Comparison of ENCODE assay signal across 18 mouse cellular contexts in the genomic region with DNA sequence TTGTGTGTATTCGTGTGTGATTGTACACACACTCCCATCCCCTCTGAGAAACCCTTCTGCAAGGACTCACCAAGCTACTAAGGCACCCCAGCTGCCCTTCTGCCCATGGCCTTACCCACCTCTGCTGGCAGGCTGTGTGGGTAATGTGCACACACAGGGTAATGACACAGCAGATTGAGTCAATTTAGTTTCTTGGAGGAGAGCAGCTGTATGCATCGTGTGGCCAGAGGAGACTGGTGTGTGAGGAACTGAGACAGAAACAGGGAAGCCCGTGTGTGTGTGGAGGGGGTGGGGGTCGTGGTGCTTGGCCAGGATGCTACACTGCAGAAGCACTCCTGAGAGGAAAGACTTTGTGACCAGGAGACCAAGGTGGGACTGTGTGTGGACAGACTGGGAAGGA. TPM values are rescaled to one million over a fixed set of nuclear protein-coding genes. Genes with fewer than 3 reads are reported as not detected.
DNase-seq lines count a peak whose midpoint lies in the region; ATAC-seq lines count a peak whose summit lies in the region.
"Had no signal": no experiment of that assay in that cellular context is flagged by ENCODE, and none has a peak within 500 bp of the region (broad histone marks: within the 10 kb centered on the region; RNA-seq: fewer than 3 reads in every experiment).

No protein-coding gene starts in this region.

- no peak overlapping the region for H3K4me2 ChIP-seq in forebrain, embryonic 15.5 days (replicated peaks)
- no peak overlapping the region for H3K4me2 ChIP-seq in forebrain, embryonic 12.5 days
- H3K4me2 ChIP-seq in limb, embryonic 13.5 days (replicated peaks) = no peak overlapping the region
- H3K4me2 ChIP-seq in liver, embryonic 13.5 days = 0 out of 2 replicates have a peak overlapping the region, but pooled peaks have one; percentile 10
- H3K4me2 ChIP-seq: embryonic facial prominence, embryonic 12.5 days; stomach, embryonic 15.5 days had no signal

- no peaks in the 10 kb centered on the region for H3K36me3 ChIP-seq in forebrain, embryonic 15.5 days
- H3K36me3 ChIP-seq in forebrain, embryonic 12.5 days (replicated peaks) = no peaks in the 10 kb centered on the region
- no peaks in the 10 kb centered on the region for H3K36me3 ChIP-seq in limb, embryonic 13.5 days
- H3K36me3 ChIP-seq in limb, embryonic 10.5 days = no peaks in the 10 kb centered on the region
- H3K36me3 ChIP-seq in liver, embryonic 13.5 days = no peaks in the 10 kb centered on the region
- H3K36me3 ChIP-seq: embryonic facial prominence, embryonic 12.5 days; forebrain, embryonic 10.5 days; stomach, embryonic 15.5 days had no signal

- no peak for DNase-seq in limb, embryonic 10.5 days (ENCODE audit: low spot score)
- DNase-seq in liver, embryonic 13.5 days = peak; percentile 52
- no peak for DNase-seq in layer of hippocampus, postnatal 14 days (ENCODE audit: low spot score in 2 of 2)
- DNase-seq in c-Kit-positive CD71-positive TER-119-positive erythroid progenitor cells, embryonic 14.5 days (ENCODE audit: low spot score) = no peak
- DNase-seq: cerebellum, adult 11-12 months; cerebellum, postnatal 36 days; gastrocnemius, postnatal 36 days; kidney, postnatal 25 days; retina, postnatal 1 day had no signal

- H3K9ac ChIP-seq in forebrain, embryonic 15.5 days (replicated peaks) = no peak overlapping the region
- H3K9ac ChIP-seq in forebrain, embryonic 12.5 days = no peak overlapping the region
- H3K9ac ChIP-seq in limb, embryonic 13.5 days = no peak overlapping the region
- peak overlapping the region; percentile 36; the same call in 1 of the 2 replicates for H3K9ac ChIP-seq in liver, embryonic 13.5 days
- H3K9ac ChIP-seq: embryonic facial prominence, embryonic 12.5 days; stomach, embryonic 15.5 days had no signal

- 0 out of 2 replicates have a peak, but pooled peaks have one; percentile 24 for ATAC-seq in forebrain, embryonic 15.5 days (replicated peaks)
- ATAC-seq in forebrain, embryonic 12.5 days (ENCODE audit: low FRiP score) = no peak
- ATAC-seq in limb, embryonic 13.5 days (ENCODE audit: low FRiP score, low read depth) = peak; percentile 16; the same call in 1 of the 2 replicates
- peak; percentile 20; the same call in 1 of the 2 replicates for ATAC-seq in liver, embryonic 13.5 days (ENCODE audit: low read depth)
- ATAC-seq in inflammation-experienced regulatory T-cells, adult 6 months = no peak
- ATAC-seq: intestine, postnatal 0 days had no signal

- no peak overlapping the region for H3K27ac ChIP-seq in forebrain, embryonic 15.5 days (replicated peaks)
- no peak overlapping the region for H3K27ac ChIP-seq in forebrain, embryonic 12.5 days
- H3K27ac ChIP-seq in limb, embryonic 13.5 days = no peak overlapping the region
- H3K27ac ChIP-seq in limb, embryonic 10.5 days = no peak overlapping the region
- H3K27ac ChIP-seq in liver, embryonic 13.5 days = peak overlapping the region; percentile 98
- H3K27ac ChIP-seq: embryonic facial prominence, embryonic 12.5 days; forebrain, embryonic 10.5 days; stomach, embryonic 15.5 days had no signal

- no peak overlapping the region for H3K4me3 ChIP-seq in forebrain, embryonic 15.5 days
- H3K4me3 ChIP-seq in forebrain, embryonic 12.5 days (replicated peaks) = no peak overlapping the region
- no peak overlapping the region for H3K4me3 ChIP-seq in limb, embryonic 13.5 days
- no peak overlapping the region for H3K4me3 ChIP-seq in limb, embryonic 10.5 days
- H3K4me3 ChIP-seq in liver, embryonic 13.5 days (replicated peaks) = no peak overlapping the region
- H3K4me3 ChIP-seq: embryonic facial prominence, embryonic 12.5 days; forebrain, embryonic 10.5 days; stomach, embryonic 15.5 days had no signal

- 68% methylated on average over 4 of the region's 4 CpGs for WGBS in forebrain, embryonic 15.5 days
- 60% methylated on average over 4 of the region's 4 CpGs for WGBS in forebrain, embryonic 12.5 days
- 48% methylated on average over 4 of the region's 4 CpGs for WGBS in limb, embryonic 13.5 days
- WGBS in limb, embryonic 10.5 days = 57% methylated on average over 4 of the region's 4 CpGs
- 39% methylated on average over 4 of the region's 4 CpGs for WGBS in liver, embryonic 13.5 days (ENCODE audit: insufficient replicate concordance)

- no peaks in the 10 kb centered on the region for H3K9me3 ChIP-seq in forebrain, embryonic 15.5 days
- no peaks in the 10 kb centered on the region for H3K9me3 ChIP-seq in forebrain, embryonic 12.5 days
- H3K9me3 ChIP-seq in limb, embryonic 13.5 days = no peaks in the 10 kb centered on the region
- no peaks in the 10 kb centered on the region for H3K9me3 ChIP-seq in limb, embryonic 10.5 days (replicated peaks)
- H3K9me3 ChIP-seq in liver, embryonic 13.5 days (replicated peaks) = no peaks in the 10 kb centered on the region
- H3K9me3 ChIP-seq: embryonic facial prominence, embryonic 12.5 days; forebrain, embryonic 10.5 days; stomach, embryonic 15.5 days had no signal

- peaks cover 4% of the 10 kb centered on the region; the same call in 1 of the 2 replicates for H3K4me1 ChIP-seq in forebrain, embryonic 15.5 days
- peaks cover 26% of the 10 kb centered on the region for H3K4me1 ChIP-seq in forebrain, embryonic 12.5 days
- no peaks in the 10 kb centered on the region for H3K4me1 ChIP-seq in limb, embryonic 13.5 days
- peaks cover 49% of the 10 kb centered on the region for H3K4me1 ChIP-seq in limb, embryonic 10.5 days
- H3K4me1 ChIP-seq in liver, embryonic 13.5 days (replicated peaks) = peaks cover 83% of the 10 kb centered on the region
- H3K4me1 ChIP-seq: embryonic facial prominence, embryonic 12.5 days; stomach, embryonic 15.5 days had no signal

- peaks cover 32% of the 10 kb centered on the region for H3K27me3 ChIP-seq in forebrain, embryonic 15.5 days
- H3K27me3 ChIP-seq in forebrain, embryonic 12.5 days = peaks cover 69% of the 10 kb centered on the region
- peaks cover 51% of the 10 kb centered on the region for H3K27me3 ChIP-seq in limb, embryonic 13.5 days
- peaks cover 88% of the 10 kb centered on the region for H3K27me3 ChIP-seq in limb, embryonic 10.5 days (ENCODE audit: low read depth, poor library complexity, severe bottlenecking)
- peaks cover 41% of the 10 kb centered on the region for H3K27me3 ChIP-seq in liver, embryonic 13.5 days

RNA-seq across cellular contexts. Expression of gene Cacna2d2, which starts 27.0 kb away (rescaled TPM):
- 3.9 and 4.2 TPM in 2 replicates for polyA plus RNA-seq in forebrain, embryonic 15.5 days (2015; fragmentation: Nextera tagmentation; extraction: Ambion mirVana)
- polyA plus RNA-seq in forebrain, embryonic 12.5 days (2016; fragmentation: Nextera tagmentation; extraction: Ambion mirVana) = 3.3 and 3.4 TPM in 2 replicates
- polyA plus RNA-seq in limb, embryonic 13.5 days (2015; fragmentation: Nextera tagmentation; extraction: Ambion mirVana) = 0.56 and 0.68 TPM in 2 replicates
- polyA plus RNA-seq in limb, embryonic 10.5 days (2016; fragmentation: Nextera tagmentation; extraction: Ambion mirVana) = 0.20 and 0.34 TPM in 2 replicates
- polyA plus RNA-seq in liver, embryonic 13.5 days (2015; fragmentation: Nextera tagmentation; extraction: Ambion mirVana) = 0.05 TPM in 1 of 2 replicates, not detected in the other
- total RNA-seq in layer of hippocampus, postnatal 14 days (2021) = 10 to 100 TPM; 19.5 to 24.2 TPM
- under 1 TPM in 2 of 3 experiments, not detected in 1; 0.19 to 0.44 TPM for polyA plus RNA-seq in inflammation-experienced regulatory T-cells, adult 6 months (2017; shearing (Covaris generic))
- total RNA-seq: megakaryocyte-erythroid progenitor cell, adult 5-6 weeks had no signal

RNA-seq across cellular contexts. Expression of gene 6430571L13Rik, which starts 32.0 kb away (rescaled TPM):
- polyA plus RNA-seq in forebrain, embryonic 15.5 days (2015; fragmentation: Nextera tagmentation; extraction: Ambion mirVana) = 4.1 and 4.5 TPM in 2 replicates
- polyA plus RNA-seq in forebrain, embryonic 12.5 days (2016; fragmentation: Nextera tagmentation; extraction: Ambion mirVana) = 2.2 and 2.9 TPM in 2 replicates
- 1.1 TPM in 2 replicates for polyA plus RNA-seq in limb, embryonic 13.5 days (2015; fragmentation: Nextera tagmentation; extraction: Ambion mirVana)
- polyA plus RNA-seq in limb, embryonic 10.5 days (2016; fragmentation: Nextera tagmentation; extraction: Ambion mirVana) = 0.72 and 0.74 TPM in 2 replicates
- polyA plus RNA-seq in liver, embryonic 13.5 days (2015; fragmentation: Nextera tagmentation; extraction: Ambion mirVana) = 0.03 and 0.09 TPM in 2 replicates
- 1 to 10 TPM; 2.6 to 2.9 TPM for total RNA-seq in layer of hippocampus, postnatal 14 days (2021)
- polyA plus RNA-seq in inflammation-experienced regulatory T-cells, adult 6 months (2017; shearing (Covaris generic)) = 1 to 10 TPM in 2 of 3 experiments, under 1 TPM in 1; 0.99 to 3.2 (median 1.3) TPM

RNA-seq across cellular contexts. Expression of gene Hemk1, which starts 34.3 kb away (rescaled TPM):
- 14.6 and 16.0 TPM in 2 replicates for polyA plus RNA-seq in forebrain, embryonic 15.5 days (2015; fragmentation: Nextera tagmentation; extraction: Ambion mirVana)
- 10.3 and 12.0 TPM in 2 replicates for polyA plus RNA-seq in forebrain, embryonic 12.5 days (2016; fragmentation: Nextera tagmentation; extraction: Ambion mirVana)
- 12.6 and 14.4 TPM in 2 replicates for polyA plus RNA-seq in limb, embryonic 13.5 days (2015; fragmentation: Nextera tagmentation; extraction: Ambion mirVana)
- 10.3 and 12.2 TPM in 2 replicates for polyA plus RNA-seq in limb, embryonic 10.5 days (2016; fragmentation: Nextera tagmentation; extraction: Ambion mirVana)
- 3.6 and 3.8 TPM in 2 replicates for polyA plus RNA-seq in liver, embryonic 13.5 days (2015; fragmentation: Nextera tagmentation; extraction: Ambion mirVana)
- total RNA-seq in layer of hippocampus, postnatal 14 days (2021) = 10 to 100 TPM; 16.1 to 18.5 TPM
- 10 to 100 TPM; 22.0 to 35.2 (median 29.8) TPM for polyA plus RNA-seq in inflammation-experienced regulatory T-cells, adult 6 months (2017; shearing (Covaris generic))

Comparison
In these comparisons a context has a peak if more than half of its experiments do, and no peak if none do; other contexts are left out.
1. ATAC-seq: peak in forebrain, embryonic 15.5 days (single experiment), limb, embryonic 13.5 days (single experiment) and liver, embryonic 13.5 days (single experiment); none in forebrain, embryonic 12.5 days (single experiment) and inflammation-experienced regulatory T-cells, adult 6 months (single experiment).